Comparison of ENCODE assay signal across 14 mouse cellular contexts in the genomic region with DNA sequence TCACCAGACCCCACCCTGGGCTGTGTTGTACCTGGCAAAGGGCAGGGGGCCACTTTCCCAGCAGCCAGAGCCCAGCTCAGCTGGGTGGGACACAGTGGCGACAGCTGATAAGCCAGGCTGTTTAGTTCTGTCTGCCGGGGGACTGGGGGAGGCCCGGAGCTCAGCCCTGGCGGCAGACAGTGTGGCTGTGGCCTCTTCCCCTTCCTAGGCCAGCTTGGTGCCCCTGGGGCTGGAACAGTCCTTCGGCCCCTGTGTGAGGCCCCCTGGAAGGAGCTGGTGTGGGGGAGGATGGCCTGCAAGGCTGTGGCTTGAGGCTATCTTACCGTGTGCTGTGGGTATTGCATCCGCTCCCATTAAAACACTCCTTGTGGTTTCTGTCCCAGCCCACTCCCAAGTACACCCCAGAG. TPM values are rescaled to one million over a fixed set of nuclear protein-coding genes. Genes with fewer than 3 reads are reported as not detected.
DNase-seq lines count a peak whose midpoint lies in the region; ATAC-seq lines count a peak whose summit lies in the region.
"Had no signal": no experiment of that assay in that cellular context is flagged by ENCODE, and none has a peak within 500 bp of the region (broad histone marks: within the 10 kb centered on the region; RNA-seq: fewer than 3 reads in every experiment).

No protein-coding gene starts in this region.

- no peak overlapping the region for H3K4me2 ChIP-seq in hindbrain, embryonic 12.5 days (replicated peaks)
- no peak overlapping the region for H3K4me2 ChIP-seq in embryonic facial prominence, embryonic 15.5 days (replicated peaks)
- H3K4me2 ChIP-seq in limb, embryonic 13.5 days (replicated peaks), result no peak overlapping the region

- no peak overlapping the region for H3K9ac ChIP-seq in hindbrain, embryonic 12.5 days
- no peak overlapping the region for H3K9ac ChIP-seq in embryonic facial prominence, embryonic 15.5 days
- peak overlapping the region; percentile 53 for H3K9ac ChIP-seq in limb, embryonic 13.5 days

- no peak overlapping the region for H3K4me3 ChIP-seq in hindbrain, embryonic 10.5 days
- H3K4me3 ChIP-seq in hindbrain, embryonic 12.5 days, result no peak overlapping the region
- no peak overlapping the region for H3K4me3 ChIP-seq in embryonic facial prominence, embryonic 15.5 days (replicated peaks)
- no peak overlapping the region for H3K4me3 ChIP-seq in limb, embryonic 13.5 days

- DNase-seq in hindbrain, embryonic 10.5 days (ENCODE audit: low spot score), result no peak
- DNase-seq in lung, postnatal 36 days, result peak; percentile 62
- no peak for DNase-seq in adrenal gland, postnatal 25 days
- DNase-seq in right cerebral cortex, postnatal 10 days (ENCODE audit: low spot score in 2 of 2), result no peak
- no peak for DNase-seq in retina, postnatal 1 day
- DNase-seq: cerebellum, adult 11 months; thymus, postnatal 25 days had no signal

- peaks cover 31% of the 10 kb centered on the region for H3K4me1 ChIP-seq in hindbrain, embryonic 10.5 days (replicated peaks)
- peaks cover 6% of the 10 kb centered on the region for H3K4me1 ChIP-seq in hindbrain, embryonic 12.5 days
- H3K4me1 ChIP-seq in embryonic facial prominence, embryonic 15.5 days, result peaks cover 9% of the 10 kb centered on the region
- peaks cover 27% of the 10 kb centered on the region for H3K4me1 ChIP-seq in limb, embryonic 13.5 days

- H3K27me3 ChIP-seq in hindbrain, embryonic 10.5 days (ENCODE audit: insufficient read depth, poor library complexity, severe bottlenecking), result peaks cover 13% of the 10 kb centered on the region
- peaks cover 10% of the 10 kb centered on the region for H3K27me3 ChIP-seq in hindbrain, embryonic 12.5 days
- no peaks in the 10 kb centered on the region for H3K27me3 ChIP-seq in embryonic facial prominence, embryonic 15.5 days
- H3K27me3 ChIP-seq in limb, embryonic 13.5 days, result no peaks in the 10 kb centered on the region

- H3K27ac ChIP-seq in hindbrain, embryonic 10.5 days, result peak overlapping the region; percentile 76
- no peak overlapping the region for H3K27ac ChIP-seq in hindbrain, embryonic 12.5 days
- no peak overlapping the region for H3K27ac ChIP-seq in embryonic facial prominence, embryonic 15.5 days (replicated peaks)
- no peak overlapping the region for H3K27ac ChIP-seq in limb, embryonic 13.5 days

- H3K36me3 ChIP-seq in hindbrain, embryonic 10.5 days, result no peaks in the 10 kb centered on the region
- H3K36me3 ChIP-seq in hindbrain, embryonic 12.5 days, result no peaks in the 10 kb centered on the region
- no peaks in the 10 kb centered on the region for H3K36me3 ChIP-seq in embryonic facial prominence, embryonic 15.5 days
- no peaks in the 10 kb centered on the region for H3K36me3 ChIP-seq in limb, embryonic 13.5 days

- ATAC-seq in hindbrain, embryonic 12.5 days (ENCODE audit: low FRiP score), result no peak
- 0 out of 2 replicates have a peak, but pooled peaks have one; percentile 17 for ATAC-seq in embryonic facial prominence, embryonic 15.5 days (ENCODE audit: insufficient number of reproducible peaks, low FRiP score, low TSS enrichment, low read depth)
- ATAC-seq in limb, embryonic 13.5 days (ENCODE audit: low FRiP score, low read depth), result peak; percentile 44

- 47% methylated on average over 7 of the region's 7 CpGs for WGBS in hindbrain, embryonic 10.5 days
- 42% methylated on average over 7 of the region's 7 CpGs for WGBS in hindbrain, embryonic 12.5 days
- 25% methylated on average over 7 of the region's 7 CpGs for WGBS in embryonic facial prominence, embryonic 15.5 days
- 13% methylated on average over 7 of the region's 7 CpGs for WGBS in limb, embryonic 13.5 days

- no peaks in the 10 kb centered on the region for H3K9me3 ChIP-seq in hindbrain, embryonic 10.5 days
- H3K9me3 ChIP-seq in hindbrain, embryonic 12.5 days (replicated peaks), result no peaks in the 10 kb centered on the region
- no peaks in the 10 kb centered on the region for H3K9me3 ChIP-seq in embryonic facial prominence, embryonic 15.5 days (replicated peaks)
- no peaks in the 10 kb centered on the region for H3K9me3 ChIP-seq in limb, embryonic 13.5 days

RNA-seq across cellular contexts. Expression of a gene that starts 38.6 kb away (rescaled TPM):
- polyA plus RNA-seq in hindbrain, embryonic 10.5 days (2016; fragmentation: Nextera tagmentation; extraction: Ambion mirVana), result 0.16 TPM in 1 of 2 replicates, not detected in the other
- not detected in 2 replicates for polyA plus RNA-seq in hindbrain, embryonic 12.5 days (2016; fragmentation: Nextera tagmentation; extraction: Ambion mirVana)
- polyA plus RNA-seq in embryonic facial prominence, embryonic 15.5 days (2015; fragmentation: Nextera tagmentation; extraction: Ambion mirVana), result 0.16 TPM in 1 of 2 replicates, not detected in the other
- not detected in 2 replicates for polyA plus RNA-seq in limb, embryonic 13.5 days (2015; fragmentation: Nextera tagmentation; extraction: Ambion mirVana)
- total RNA-seq in adrenal gland, postnatal 25 days (2021), result 0.95 and 1.5 TPM in 2 replicates
- total RNA-seq: heart, adult 18-20 months; liver, adult 2 months had no signal
- polyA plus RNA-seq: forebrain, embryonic 11.5 days; liver, adult 2 months; neural tube, embryonic 11.5 days had no signal

RNA-seq across cellular contexts. Expression of a gene that starts 56.5 kb away (rescaled TPM):
- polyA plus RNA-seq in hindbrain, embryonic 10.5 days (2016; fragmentation: Nextera tagmentation; extraction: Ambion mirVana), result 5.3 and 6.7 TPM in 2 replicates
- polyA plus RNA-seq in hindbrain, embryonic 12.5 days (2016; fragmentation: Nextera tagmentation; extraction: Ambion mirVana), result 12.4 and 13.0 TPM in 2 replicates
- polyA plus RNA-seq in embryonic facial prominence, embryonic 15.5 days (2015; fragmentation: Nextera tagmentation; extraction: Ambion mirVana), result 12.8 and 15.5 TPM in 2 replicates
- polyA plus RNA-seq in limb, embryonic 13.5 days (2015; fragmentation: Nextera tagmentation; extraction: Ambion mirVana), result 10.8 and 11.0 TPM in 2 replicates
- 12.9 and 13.6 TPM in 2 replicates for total RNA-seq in adrenal gland, postnatal 25 days (2021)
